Mouse (Mus musculus) neural tube, embryonic 14.5 days (tissue): Measurements from ENCODE around the gene Vtcn1. TPM values are rescaled to one million over a fixed set of nuclear protein-coding genes. Genes with fewer than 3 reads are reported as not detected.

ENCODE experiments used
- ATAC-seq: fragments of 200-750 bp; cut with Nextera tagmentation; 2 replicates; pipeline ENCODE4 v1.8.0; 2017; ENCODE audit warnings: low read depth, mild to moderate bottlenecking, moderate TSS enrichment, moderate library complexity
- H3K27ac ChIP-seq: fragments of 300-500 bp; sonication (generic); 2 replicates; pipeline ENCODE4 v1.5.1; 2014; ENCODE audit warnings: low read depth, mild to moderate bottlenecking, control low read depth, low read length, moderate library complexity, mixed read lengths
- H3K27me3 ChIP-seq: fragments of 300-500 bp; sonication (generic); 2 replicates; pipeline ENCODE4 v1.6.1; 2014; ENCODE audit warnings: low read length; ENCODE audit not compliant: control insufficient read depth, insufficient read depth
- H3K36me3 ChIP-seq: fragments of 300-500 bp; sonication (generic); 2 replicates; pipeline ENCODE4 v1.6.1; 2014; ENCODE audit warnings: low read length, mixed read lengths; ENCODE audit not compliant: control insufficient read depth, insufficient read depth
- H3K4me1 ChIP-seq: fragments of 300-500 bp; sonication (generic); 2 replicates; pipeline ENCODE4 v1.6.1; 2014; ENCODE audit warnings: low read length; ENCODE audit not compliant: control insufficient read depth, insufficient read depth
- H3K4me2 ChIP-seq: fragments of 300-500 bp; sonication (generic); 2 replicates; pipeline ENCODE4 v1.6.1; 2014; ENCODE audit warnings: mild to moderate bottlenecking, low read depth, low read length, control low read depth
- H3K4me3 ChIP-seq: fragments of 300-500 bp; sonication (generic); 2 replicates; pipeline ENCODE4 v1.5.1; 2014; ENCODE audit warnings: low read depth, low read length, control low read depth, mixed read lengths
- H3K9ac ChIP-seq: fragments of 300-500 bp; sonication (generic); replicated peaks from 2 replicates; pipeline ENCODE4 v1.6.1; 2014; ENCODE audit warnings: low read depth, mild to moderate bottlenecking, control low read depth, low read length, mixed read lengths
- H3K9me3 ChIP-seq: fragments of 300-500 bp; sonication (generic); 2 replicates; pipeline ENCODE4 v1.6.1; 2016; ENCODE audit warnings: low read length; ENCODE audit not compliant: control insufficient read depth
- WGBS: fragments of 180-500 bp; shearing (Covaris S2); extraction: QIAGEN DNeasy Blood & Tissue Kit; methylation state at CpG from one replicate; pipeline ENCODE4 v1.1.7; 2014; 5-methylcytosine and 5-hydroxymethylcytosine counted together
- polyA plus RNA-seq: library from polyadenylated mRNA; unstranded; fragments of >200 nt; fragmentation: Nextera tagmentation; extraction: Ambion mirVana; gene quantifications from 2 replicates; pipeline ENCODE4 v1.2.1, GENCODE M21; 2014

The Vtcn1 gene
- polyA plus RNA-seq, 1 experiment from 2014 or later: not detected

GRCm38 (mm10) chr3:100877057-100877456 is 51.8 kb downstream of the Vtcn1 start:
- Histone ChIP-seq H3K9me3 (no peaks in the 10 kb centered on the region), H3K36me3 (no peaks in the 10 kb centered on the region), H3K4me3 (no peak overlapping the region), H3K4me2 (no peak overlapping the region), H3K9ac (no peak overlapping the region), H3K27me3 (no peaks in the 10 kb centered on the region), H3K4me1 (no peaks in the 10 kb centered on the region), H3K27ac (no peak overlapping the region)
- no peak for ATAC-seq
- 90% methylated on average over 4 of the region's 4 CpGs for WGBS

- Histone ChIP-seq H3K9ac (no peak overlapping the region), H3K4me1 (no peaks in the 10 kb centered on the region), H3K27ac (no peak overlapping the region), H3K4me2 (no peak overlapping the region), H3K27me3 (no peaks in the 10 kb centered on the region), H3K4me3 (no peak overlapping the region), H3K36me3 (no peaks in the 10 kb centered on the region), H3K9me3 (no peaks in the 10 kb centered on the region)
- no peak for ATAC-seq
- WGBS: 79% methylated on average over 6 of the region's 6 CpGs
Measured at GRCm38 (mm10) chr3:100881403-100881802, 56.1 kb downstream of the Vtcn1 start.

- Histone ChIP-seq H3K4me1 (no peaks in the 10 kb centered on the region), H3K4me2 (no peak overlapping the region)
- ATAC-seq: no peak
Measured at GRCm38 (mm10) chr3:100881843-100882634, 56.8 kb downstream of the Vtcn1 start.

GRCm38 (mm10) chr3:100889234-100889633 is 64.0 kb downstream of the Vtcn1 start:
- Histone ChIP-seq H3K4me2 (no peak overlapping the region), H3K27ac (no peak overlapping the region), H3K36me3 (no peaks in the 10 kb centered on the region), H3K9me3 (no peaks in the 10 kb centered on the region), H3K4me3 (no peak overlapping the region), H3K9ac (no peak overlapping the region), H3K4me1 (no peaks in the 10 kb centered on the region), H3K27me3 (no peaks in the 10 kb centered on the region)
- ATAC-seq: no peak
- 83% methylated on average over 1 of the region's 1 CpGs for WGBS

More at GRCm38 (mm10) chr3:100881843-100882634, 56.8 kb downstream of the Vtcn1 start:
- Histone ChIP-seq H3K4me3 (no peak overlapping the region), H3K27me3 (no peaks in the 10 kb centered on the region), H3K36me3 (no peaks in the 10 kb centered on the region), H3K9ac (no peak overlapping the region), H3K9me3 (no peaks in the 10 kb centered on the region), H3K27ac (no peak overlapping the region)
- 86% methylated on average over 9 of the region's 9 CpGs for WGBS

- Histone ChIP-seq H3K27me3 (no peaks in the 10 kb centered on the region), H3K4me2 (no peak overlapping the region), H3K27ac (no peak overlapping the region), H3K36me3 (no peaks in the 10 kb centered on the region), H3K4me3 (no peak overlapping the region), H3K4me1 (no peaks in the 10 kb centered on the region), H3K9me3 (no peaks in the 10 kb centered on the region), H3K9ac (no peak overlapping the region)
- no peak for ATAC-seq
- WGBS: 94% methylated on average over 3 of the region's 3 CpGs
Measured at GRCm38 (mm10) chr3:100890406-100890805, 65.1 kb downstream of the Vtcn1 start.

GRCm38 (mm10) chr3:100892383-100893335 is 67.4 kb downstream of the Vtcn1 start:
- WGBS: 58% methylated on average over 11 of the region's 11 CpGs
- Histone ChIP-seq H3K4me1 (no peaks in the 10 kb centered on the region), H3K27ac (no peak overlapping the region), H3K9ac (no peak overlapping the region), H3K9me3 (no peaks in the 10 kb centered on the region), H3K4me3 (no peak overlapping the region), H3K27me3 (no peaks in the 10 kb centered on the region), H3K4me2 (no peak overlapping the region), H3K36me3 (no peaks in the 10 kb centered on the region)
- ATAC-seq: no peak

GRCm38 (mm10) chr3:100895500-100895899 is 70.2 kb downstream of the Vtcn1 start:
- 85% methylated on average over 6 of the region's 6 CpGs for WGBS
- Histone ChIP-seq H3K27me3 (no peaks in the 10 kb centered on the region), H3K27ac (no peak overlapping the region), H3K9ac (no peak overlapping the region), H3K9me3 (no peaks in the 10 kb centered on the region), H3K4me1 (no peaks in the 10 kb centered on the region), H3K4me3 (no peak overlapping the region), H3K4me2 (no peak overlapping the region), H3K36me3 (no peaks in the 10 kb centered on the region)
- ATAC-seq: no peak

- ATAC-seq: no peak
- no peak overlapping the region for H3K9ac ChIP-seq
- no peak overlapping the region for H3K4me2 ChIP-seq
- H3K4me3 ChIP-seq: no peak overlapping the region
- no peaks in the 10 kb centered on the region for H3K4me1 ChIP-seq
- H3K27me3 ChIP-seq: no peaks in the 10 kb centered on the region
- WGBS: 79% methylated on average over 6 of the region's 6 CpGs
- H3K27ac ChIP-seq: no peak overlapping the region
- H3K36me3 ChIP-seq: no peaks in the 10 kb centered on the region
- H3K9me3 ChIP-seq: no peaks in the 10 kb centered on the region
Measured at GRCm38 (mm10) chr3:100906128-100906527, 80.9 kb downstream of the Vtcn1 start.

- H3K27me3 ChIP-seq: no peaks in the 10 kb centered on the region
- no peaks in the 10 kb centered on the region for H3K9me3 ChIP-seq
- no peak overlapping the region for H3K27ac ChIP-seq
- WGBS: 32% methylated on average over 3 of the region's 3 CpGs
- no peak overlapping the region for H3K4me3 ChIP-seq
- no peaks in the 10 kb centered on the region for H3K4me1 ChIP-seq
- no peak for ATAC-seq
- no peaks in the 10 kb centered on the region for H3K36me3 ChIP-seq
- H3K9ac ChIP-seq: no peak overlapping the region
- H3K4me2 ChIP-seq: no peak overlapping the region
Measured at GRCm38 (mm10) chr3:100906916-100907315, 81.7 kb downstream of the Vtcn1 start.
